Mouse (Mus musculus) hindbrain, postnatal 0 days (tissue): ENCODE measurements around the gene Cenpq. TPM values are rescaled to one million over a fixed set of nuclear protein-coding genes. Genes with fewer than 3 reads are reported as not detected.

Experiments
- ATAC-seq: fragments of 200-750 bp; cut with Nextera tagmentation; 2 replicates; pipeline ENCODE4 v1.8.0; 2017; ENCODE audit warnings: mild to moderate bottlenecking, moderate TSS enrichment, moderate library complexity
- DNase-seq: peaks from one replicate; pipeline ENCODE4 v3.0.0-alpha.2; 2015; ENCODE audit warnings: low spot score
- H3K27ac ChIP-seq: fragments of 300-500 bp; sonication (generic); 2 replicates; pipeline ENCODE4 v1.5.1; 2014; ENCODE audit warnings: mild to moderate bottlenecking
- H3K27me3 ChIP-seq: fragments of 300-500 bp; sonication (generic); 2 replicates; pipeline ENCODE4 v1.6.1; 2014; ENCODE audit warnings: low read length, mixed read lengths; ENCODE audit not compliant: insufficient read depth
- H3K36me3 ChIP-seq: fragments of 300-500 bp; sonication (generic); 2 replicates; pipeline ENCODE4 v1.6.1; 2014; ENCODE audit warnings: low read length, mixed read lengths; ENCODE audit not compliant: insufficient read depth
- H3K4me1 ChIP-seq: fragments of 300-500 bp; sonication (generic); 2 replicates; pipeline ENCODE4 v1.6.1; 2014; ENCODE audit warnings: antibody characterized with exemption, low read length, mixed read lengths; ENCODE audit not compliant: insufficient read depth
- H3K4me2 ChIP-seq: fragments of 300-500 bp; sonication (generic); 2 replicates; pipeline ENCODE4 v1.6.1; 2014; ENCODE audit warnings: low read depth, mild to moderate bottlenecking, low read length, moderate library complexity, mixed read lengths
- H3K4me3 ChIP-seq: fragments of 300-500 bp; sonication (generic); 2 replicates; pipeline ENCODE4 v1.5.1; 2014; ENCODE audit warnings: low read length
- H3K9ac ChIP-seq: fragments of 300-500 bp; sonication (generic); replicated peaks from 2 replicates; pipeline ENCODE4 v1.6.1; 2014; ENCODE audit warnings: mild to moderate bottlenecking, low read length, moderate library complexity, mixed read lengths
- H3K9me3 ChIP-seq: fragments of 300-500 bp; sonication (generic); 2 replicates; pipeline ENCODE4 v1.6.1; 2016; ENCODE audit warnings: low read length, mixed read lengths
- CTCF ChIP-seq: IDR thresholded peaks from 2 replicates; pipeline ENCODE4 v1.5.1; 2016; ENCODE audit warnings: antibody characterized with exemption, control low read depth, low read depth
- WGBS: fragments of 180-500 bp; shearing (Covaris S2); extraction: QIAGEN DNeasy Blood & Tissue Kit; methylation state at CpG from one replicate; pipeline ENCODE4 v1.1.7; 2014; 5-methylcytosine and 5-hydroxymethylcytosine counted together
- polyA plus RNA-seq: library from polyadenylated mRNA; unstranded; fragments of >200 nt; fragmentation: Nextera tagmentation; extraction: Ambion mirVana; gene quantifications from 2 replicates; pipeline ENCODE4 v1.2.1, GENCODE M21; 2015
- total RNA-seq: library from RNA; depleted of rRNA; stranded (reverse); fragments of >200 nt; gene quantifications from 2 replicates; pipeline ENCODE4 v1.2.3, GENCODE M21; 2014; rRNA removed

Gene Cenpq
- total and polyA plus RNA-seq, 2 experiments from 2014 or later = 4.7 to 12.4 TPM

DNA sequence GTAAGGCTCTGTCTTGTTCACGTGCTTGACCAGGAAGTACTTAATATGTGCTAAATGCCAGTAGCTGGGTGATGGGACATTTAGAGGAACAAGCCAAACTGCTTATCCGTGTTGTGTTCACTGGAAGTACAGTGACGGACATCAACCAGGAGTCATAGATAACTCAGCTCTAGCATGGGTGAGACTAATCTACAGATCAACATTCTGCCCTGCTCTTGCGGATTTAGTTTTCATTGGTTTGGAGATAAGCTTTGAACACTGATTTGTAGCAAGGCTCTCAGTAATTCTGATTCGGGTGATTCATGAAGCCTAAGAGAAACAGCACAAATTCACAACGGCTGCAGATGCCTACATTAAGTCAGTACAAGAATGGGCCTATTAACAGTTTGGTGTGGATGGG lies 52.7 kb downstream of the Cenpq start:
- no peak overlapping the region for H3K27ac ChIP-seq
- no peak overlapping the region for H3K4me2 ChIP-seq
- ATAC-seq = no peak
- no peak for TF ChIP-seq CTCF
- H3K27me3 ChIP-seq = no peaks in the 10 kb centered on the region
- H3K36me3 ChIP-seq = no peaks in the 10 kb centered on the region
- H3K4me1 ChIP-seq = peaks cover 7% of the 10 kb centered on the region; the same call in 1 of the 2 replicates
- no peak for DNase-seq
- no peak overlapping the region for H3K9ac ChIP-seq
- no peaks in the 10 kb centered on the region for H3K9me3 ChIP-seq
- WGBS = 92% methylated on average over 6 of the region's 6 CpGs
- H3K4me3 ChIP-seq = no peak overlapping the region

GRCm38 (mm10) chr17:40879924-40880691 lies 54.7 kb downstream of the Cenpq start, which contains the start of gene 9130008F23Rik:
TSS of gene 9130008F23Rik (minus strand) at chr17:40880559.
- DNase-seq (peak; percentile 39), ATAC-seq (peak; percentile 66)
- peaks cover 7% of the 10 kb centered on the region; the same call in 1 of the 2 replicates for H3K4me1 ChIP-seq
- H3K36me3 ChIP-seq = no peaks in the 10 kb centered on the region
- no peak for TF ChIP-seq CTCF
- under 1% methylated on average over 40 of the region's 40 CpGs for WGBS
- H3K9ac ChIP-seq = peak within 1 kb of the TSS; percentile 48
- peak within 1 kb of the TSS; percentile 55 for H3K4me3 ChIP-seq
- H3K4me2 ChIP-seq = peak within 1 kb of the TSS; percentile 91
- no peaks in the 10 kb centered on the region for H3K27me3 ChIP-seq
- no peaks in the 10 kb centered on the region for H3K9me3 ChIP-seq
- H3K27ac ChIP-seq = no peak within 1 kb of the TSS

GRCm38 (mm10) chr17:40879528-40879923 lies 55.3 kb downstream of the Cenpq start:
- Histone ChIP-seq H3K9me3 (no peaks in the 10 kb centered on the region), H3K36me3 (no peaks in the 10 kb centered on the region), H3K4me2 (peak overlapping the region; percentile 91), H3K4me1 (peaks cover 7% of the 10 kb centered on the region; the same call in 1 of the 2 replicates), H3K27ac (no peak overlapping the region), H3K27me3 (no peaks in the 10 kb centered on the region), H3K9ac (peak overlapping the region; percentile 48), H3K4me3 (peak overlapping the region; percentile 55)
- WGBS = 10% methylated on average over 6 of the region's 6 CpGs
- TF ChIP-seq CTCF = no peak
- no peak for ATAC-seq
- DNase-seq = no peak

DNA sequence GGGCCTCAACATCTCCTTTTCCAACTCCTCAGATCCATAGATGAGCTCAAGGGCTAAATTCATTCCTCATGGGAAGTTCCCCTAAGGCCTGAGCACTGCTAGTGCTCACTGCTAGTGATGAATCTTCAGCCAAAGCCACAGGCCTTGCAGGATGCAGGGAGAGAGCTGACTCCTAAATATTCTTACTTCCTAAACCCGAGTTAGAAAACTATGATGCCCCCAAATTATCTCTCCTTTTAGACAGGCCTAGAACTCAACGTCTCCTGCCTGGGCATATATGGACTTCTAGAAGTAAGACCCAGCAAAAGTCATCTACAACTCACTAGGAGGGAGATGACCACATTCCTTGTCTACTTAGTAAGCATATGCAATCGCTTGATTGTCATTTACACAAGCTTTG lies 57.1 kb downstream of the Cenpq start:
- H3K27ac ChIP-seq = no peak overlapping the region
- TF ChIP-seq CTCF = no peak
- no peaks in the 10 kb centered on the region for H3K36me3 ChIP-seq
- no peak for ATAC-seq
- no peaks in the 10 kb centered on the region for H3K27me3 ChIP-seq
- H3K9me3 ChIP-seq = no peaks in the 10 kb centered on the region
- DNase-seq = no peak
- H3K4me1 ChIP-seq = peaks cover 7% of the 10 kb centered on the region; the same call in 1 of the 2 replicates
- no peak overlapping the region for H3K4me3 ChIP-seq
- WGBS = 45% methylated on average over 3 of the region's 3 CpGs
- no peak overlapping the region for H3K4me2 ChIP-seq
- H3K9ac ChIP-seq = no peak overlapping the region

DNA sequence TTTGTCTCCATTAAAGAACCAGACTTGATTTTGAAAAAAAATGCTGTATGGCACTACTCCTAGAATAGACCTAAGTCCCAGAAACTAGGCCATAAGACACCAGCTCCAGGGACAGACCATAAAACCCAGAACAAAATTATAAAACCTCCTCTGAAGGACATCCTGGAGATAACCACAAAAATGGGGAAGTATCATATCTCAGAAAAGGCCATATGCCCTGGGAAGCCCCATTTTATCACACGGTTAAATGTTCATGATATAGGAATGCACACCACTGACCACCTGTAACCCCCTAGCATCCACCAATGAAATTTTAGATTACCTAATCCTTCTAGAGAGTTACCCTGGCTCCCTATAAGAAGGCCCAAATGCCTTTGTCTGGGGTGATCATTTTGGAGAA lies 59.3 kb downstream of the Cenpq start:
- Histone ChIP-seq H3K9ac (no peak overlapping the region), H3K4me2 (no peak overlapping the region), H3K36me3 (no peaks in the 10 kb centered on the region), H3K27ac (no peak overlapping the region), H3K4me3 (no peak overlapping the region), H3K9me3 (no peaks in the 10 kb centered on the region), H3K27me3 (no peaks in the 10 kb centered on the region), H3K4me1 (peaks cover 7% of the 10 kb centered on the region; the same call in 1 of the 2 replicates)
- 91% methylated on average over 1 of the region's 1 CpGs for WGBS
- ATAC-seq (no peak), DNase-seq (no peak)
- no peak for TF ChIP-seq CTCF

DNA sequence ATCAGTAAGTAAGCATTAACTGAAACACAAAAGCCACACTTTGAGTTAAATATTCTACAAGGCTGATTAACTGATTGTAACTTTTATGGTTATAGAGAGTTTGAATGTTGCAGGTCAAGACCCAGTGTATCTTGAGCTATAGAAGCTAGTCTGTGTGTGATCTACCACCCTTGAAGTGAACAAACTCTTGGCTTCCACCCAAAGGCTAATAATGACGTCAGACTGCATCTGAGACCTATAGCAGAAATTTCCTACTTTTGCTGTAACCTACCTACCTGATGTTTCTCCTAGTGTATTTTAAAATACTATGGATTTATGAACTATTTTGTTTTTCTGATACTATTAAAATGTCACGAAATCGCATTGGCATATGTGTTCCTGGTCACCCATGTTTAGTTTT lies 60.1 kb downstream of the Cenpq start:
- H3K4me2 ChIP-seq = no peak overlapping the region
- no peaks in the 10 kb centered on the region for H3K9me3 ChIP-seq
- H3K9ac ChIP-seq = no peak overlapping the region
- no peak for TF ChIP-seq CTCF
- no peaks in the 10 kb centered on the region for H3K36me3 ChIP-seq
- peaks cover 4% of the 10 kb centered on the region; the same call in 1 of the 2 replicates for H3K4me1 ChIP-seq
- H3K27ac ChIP-seq = no peak overlapping the region
- WGBS = 83% methylated on average over 3 of the region's 3 CpGs
- no peak for DNase-seq
- no peak for ATAC-seq
- H3K27me3 ChIP-seq = no peaks in the 10 kb centered on the region
- no peak overlapping the region for H3K4me3 ChIP-seq

DNA sequence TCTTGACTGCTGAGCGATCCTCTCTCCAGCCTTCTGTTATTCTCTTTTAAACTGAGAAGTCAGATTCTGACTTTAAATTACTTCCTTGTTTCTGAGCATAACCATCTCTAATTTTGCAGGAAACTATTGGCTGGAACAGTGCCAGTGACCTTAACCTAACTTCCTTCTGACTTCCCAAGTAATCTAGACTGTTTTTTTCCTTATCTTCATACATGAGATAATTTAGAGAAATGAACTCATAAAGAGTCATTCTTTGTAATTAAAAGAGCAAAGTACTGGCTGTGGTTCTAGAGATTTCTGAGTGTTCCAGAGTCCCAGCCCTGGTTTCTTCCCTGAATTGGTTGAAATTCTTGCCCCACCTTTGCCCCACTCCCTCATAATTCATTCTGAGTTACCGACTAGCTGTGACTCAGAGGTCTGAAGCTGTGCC lies 61.2 kb downstream of the Cenpq start:
- no peak for TF ChIP-seq CTCF
- H3K36me3 ChIP-seq = no peaks in the 10 kb centered on the region
- H3K4me3 ChIP-seq = no peak overlapping the region
- WGBS = 51% methylated on average over 2 of the region's 2 CpGs
- ATAC-seq (no peak), DNase-seq (no peak)
- no peaks in the 10 kb centered on the region for H3K27me3 ChIP-seq
- no peak overlapping the region for H3K27ac ChIP-seq
- no peak overlapping the region for H3K9ac ChIP-seq
- no peaks in the 10 kb centered on the region for H3K9me3 ChIP-seq
- no peaks in the 10 kb centered on the region for H3K4me1 ChIP-seq
- H3K4me2 ChIP-seq = no peak overlapping the region

Other genes starting within 250 kb of the Cenpq start
- gene Esp1, start 207.9 kb downstream of the Cenpq start, total RNA-seq = not detected in 2 replicates
- not detected in 2 replicates for gene Esp1, start 207.9 kb downstream of the Cenpq start, polyA plus RNA-seq
- gene Crisp2, start 128.0 kb downstream of the Cenpq start, total RNA-seq = not detected in 2 replicates
- gene Crisp2, start 128.0 kb downstream of the Cenpq start, polyA plus RNA-seq = 0.20 TPM in 1 of 2 replicates, not detected in the other
- gene Rhag, start 123.9 kb downstream of the Cenpq start, total RNA-seq = not detected in 2 replicates
- not detected in 2 replicates for gene Rhag, start 123.9 kb downstream of the Cenpq start, polyA plus RNA-seq
- 1.2 and 1.9 TPM in 2 replicates for gene 9130008F23Rik, start 54.5 kb downstream of the Cenpq start, total RNA-seq
- gene 9130008F23Rik, start 54.5 kb downstream of the Cenpq start, polyA plus RNA-seq = 0.89 TPM in 2 replicates
- not detected in 2 replicates for gene Glyatl3, start 20.7 kb downstream of the Cenpq start, total RNA-seq
- not detected in 2 replicates for gene Glyatl3, start 20.7 kb downstream of the Cenpq start, polyA plus RNA-seq
- gene Mut, start 362 bp downstream of the Cenpq start, total RNA-seq = 12.3 and 12.8 TPM in 2 replicates
- 19.8 and 23.9 TPM in 2 replicates for gene Mut, start 362 bp downstream of the Cenpq start, polyA plus RNA-seq